Mouse (Mus musculus) intestine, postnatal 0 days (tissue): ENCODE measurements at regions not wholly inside any gene's neighbourhood (a gene's known extent, or its start where the extent isn't known, plus 50 kb on each side); places are given as distances from the start of the nearest gene placed in this dataset.

Source experiments
- ATAC-seq: fragments of 200-750 bp; cut with Nextera tagmentation; 2 replicates; pipeline ENCODE4 v1.8.0; 2017; ENCODE audit warnings: mild to moderate bottlenecking, moderate TSS enrichment, moderate library complexity
- H3K27ac ChIP-seq: fragments of 300-500 bp; sonication (generic); 2 replicates; pipeline ENCODE4 v1.5.1; 2014; ENCODE audit warnings: mild to moderate bottlenecking, low read depth, low read length, moderate library complexity
- H3K27me3 ChIP-seq: fragments of 300-500 bp; sonication (generic); replicated peaks from 2 replicates; pipeline ENCODE4 v1.6.1; 2014; ENCODE audit warnings: low read length, mixed read lengths; ENCODE audit not compliant: control insufficient read depth, insufficient read depth
- H3K36me3 ChIP-seq: fragments of 300-500 bp; sonication (generic); 2 replicates; pipeline ENCODE4 v1.6.1; 2014; ENCODE audit warnings: mild to moderate bottlenecking, moderate library complexity; ENCODE audit not compliant: control insufficient read depth, insufficient read depth
- H3K4me1 ChIP-seq: fragments of 300-500 bp; sonication (generic); replicated peaks from 2 replicates; pipeline ENCODE4 v1.6.1; 2014; ENCODE audit warnings: antibody characterized with exemption, low read length, mixed read lengths; ENCODE audit not compliant: control insufficient read depth, insufficient read depth
- H3K4me2 ChIP-seq: fragments of 300-500 bp; sonication (generic); replicated peaks from 2 replicates; pipeline ENCODE4 v1.6.1; 2014; ENCODE audit warnings: low read depth, mild to moderate bottlenecking, moderate library complexity
- H3K4me3 ChIP-seq: fragments of 300-500 bp; sonication (generic); 2 replicates; pipeline ENCODE4 v1.5.1; 2014; ENCODE audit warnings: low read depth, low read length
- H3K9ac ChIP-seq: fragments of 300-500 bp; sonication (generic); 2 replicates; pipeline ENCODE4 v1.6.1; 2014; ENCODE audit warnings: mild to moderate bottlenecking, low read depth, low read length
- H3K9me3 ChIP-seq: fragments of 300-500 bp; sonication (generic); 2 replicates; pipeline ENCODE4 v1.6.1; 2016; ENCODE audit warnings: mixed run types; ENCODE audit not compliant: control insufficient read depth
- CTCF ChIP-seq: sonication (generic); IDR thresholded peaks from 2 replicates; pipeline ENCODE4 v1.5.1; 2016; ENCODE audit warnings: low read depth, mild to moderate bottlenecking, control low read depth, antibody characterized with exemption, moderate library complexity
- WGBS: fragments of 180-500 bp; shearing (Covaris S2); extraction: QIAGEN DNeasy Blood & Tissue Kit; methylation state at CpG from one replicate; pipeline ENCODE4 v1.1.7; 2014; 5-methylcytosine and 5-hydroxymethylcytosine counted together

DNA sequence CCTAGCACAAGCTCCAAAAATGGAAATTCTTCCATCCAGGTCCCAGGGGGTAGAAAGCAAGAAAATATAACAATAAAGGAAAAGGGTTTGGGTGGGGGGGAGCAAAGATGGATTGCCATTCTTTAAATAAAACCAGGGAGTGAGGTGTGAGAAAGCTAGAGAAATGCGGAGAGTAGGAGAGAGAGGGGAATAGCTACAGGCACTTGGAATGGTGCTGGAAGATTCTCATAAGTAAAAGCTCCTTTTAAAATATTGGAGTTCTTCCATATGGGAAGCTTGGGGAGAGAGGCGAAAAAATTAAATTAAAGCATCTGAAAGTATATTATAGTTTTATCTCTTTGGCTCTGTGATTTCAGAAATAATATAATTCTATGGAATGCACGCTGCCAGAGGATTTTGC lies 328.6 kb downstream of the Rnf144a start:
- Histone ChIP-seq H3K9ac (no peak overlapping the region), H3K27ac (no peak overlapping the region), H3K27me3 (no peaks in the 10 kb centered on the region), H3K9me3 (no peaks in the 10 kb centered on the region), H3K4me3 (no peak overlapping the region), H3K4me1 (no peaks in the 10 kb centered on the region), H3K36me3 (no peaks in the 10 kb centered on the region), H3K4me2 (no peak overlapping the region)
- no peak for TF ChIP-seq CTCF
- 82% methylated on average over 3 of the region's 3 CpGs for WGBS
- no peak for ATAC-seq

DNA sequence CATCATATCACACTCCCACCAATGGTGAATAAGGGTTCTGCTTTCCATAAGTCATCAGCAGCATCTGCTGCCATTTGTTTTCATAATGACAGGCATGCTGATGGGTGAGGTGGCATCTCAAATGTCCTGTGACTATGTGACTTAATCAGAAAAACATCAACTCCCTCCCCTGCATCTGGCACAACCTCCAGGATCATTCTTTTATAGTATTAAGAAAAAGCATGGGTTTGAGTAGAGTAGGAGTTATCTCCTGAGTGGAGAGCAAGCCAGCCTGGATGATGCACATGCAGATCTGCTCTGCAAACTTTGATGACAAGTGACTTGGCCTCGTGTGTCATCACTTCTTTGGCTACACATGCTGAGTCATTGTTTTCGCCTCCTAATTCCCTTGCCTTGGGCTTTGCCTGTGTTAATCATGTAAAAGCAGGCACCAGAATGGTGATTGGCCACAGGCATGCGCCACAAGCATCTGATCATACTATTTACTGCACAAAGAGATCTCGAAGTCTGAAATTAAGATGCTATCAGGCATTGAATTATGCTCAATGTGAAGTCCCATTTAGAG lies 335.9 kb downstream of the Rnf144a start:
- TF ChIP-seq CTCF = no peak
- Histone ChIP-seq H3K27ac (no peak overlapping the region), H3K4me2 (no peak overlapping the region), H3K9ac (no peak overlapping the region), H3K4me1 (no peaks in the 10 kb centered on the region), H3K36me3 (no peaks in the 10 kb centered on the region), H3K9me3 (no peaks in the 10 kb centered on the region), H3K27me3 (no peaks in the 10 kb centered on the region), H3K4me3 (no peak overlapping the region)
- ATAC-seq = no peak
- WGBS = 67% methylated on average over 4 of the region's 4 CpGs

DNA sequence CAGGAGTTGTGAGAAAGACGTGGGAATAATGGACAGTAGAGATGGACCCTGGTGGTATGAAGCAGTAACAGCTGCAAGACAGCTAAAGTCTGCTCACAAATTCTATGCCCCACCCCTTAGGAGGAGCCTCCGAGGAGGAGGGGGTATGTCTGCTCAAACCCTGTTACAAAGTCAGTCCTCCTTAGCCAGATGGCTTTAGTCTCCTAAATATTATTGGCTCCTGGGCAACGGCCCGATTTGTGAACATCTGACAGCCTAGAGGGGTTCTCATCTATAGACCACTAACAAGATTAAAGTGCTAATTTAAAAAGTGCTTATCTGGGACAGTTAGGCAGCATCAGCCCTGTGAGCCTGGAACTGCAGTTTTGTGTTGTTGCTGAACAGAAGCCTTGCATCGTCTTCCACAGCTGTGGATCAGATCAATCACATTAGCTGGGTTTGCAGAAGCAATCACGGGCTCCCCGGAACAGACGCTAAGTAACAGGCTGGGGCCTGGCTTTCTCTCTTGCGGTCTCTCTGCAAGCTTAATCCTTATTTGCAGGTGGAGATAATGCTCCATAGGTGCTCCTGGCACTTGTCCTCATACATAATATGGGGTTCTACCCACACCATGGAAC lies 339.3 kb downstream of the Rnf144a start:
- no peak for ATAC-seq
- WGBS = 30% methylated on average over 9 of the region's 9 CpGs
- H3K27me3 ChIP-seq = no peaks in the 10 kb centered on the region
- peak; percentile 8; the same call in 1 of the 2 replicates for TF ChIP-seq CTCF
- H3K4me1 ChIP-seq = no peaks in the 10 kb centered on the region
- H3K9me3 ChIP-seq = no peaks in the 10 kb centered on the region
- no peaks in the 10 kb centered on the region for H3K36me3 ChIP-seq
- H3K4me3 ChIP-seq = no peak overlapping the region
- H3K4me2 ChIP-seq = no peak overlapping the region
- H3K9ac ChIP-seq = no peak overlapping the region
- H3K27ac ChIP-seq = no peak overlapping the region

DNA sequence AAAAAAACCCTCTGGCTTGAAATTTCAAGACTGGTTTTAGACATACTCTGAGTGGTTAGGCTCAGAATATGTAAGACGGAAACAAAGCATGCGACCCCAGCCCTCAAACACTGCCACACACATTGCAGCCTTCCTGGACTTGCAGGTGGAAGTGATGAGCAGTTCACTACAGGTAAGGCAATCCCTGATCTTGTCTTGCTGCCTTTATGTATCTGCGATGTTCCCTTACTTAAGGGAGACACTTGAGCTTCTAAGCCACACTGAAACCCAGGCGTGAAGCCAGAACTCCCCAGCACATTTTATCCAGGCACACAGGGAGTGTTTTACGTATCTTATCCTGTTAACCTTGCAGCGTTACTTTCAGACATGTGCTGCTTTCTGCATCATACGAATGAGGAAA lies 342.9 kb downstream of the Rnf144a start:
- no peak overlapping the region for H3K4me3 ChIP-seq
- no peak overlapping the region for H3K9ac ChIP-seq
- no peaks in the 10 kb centered on the region for H3K4me1 ChIP-seq
- no peaks in the 10 kb centered on the region for H3K36me3 ChIP-seq
- no peak for ATAC-seq
- no peak for TF ChIP-seq CTCF
- 78% methylated on average over 7 of the region's 7 CpGs for WGBS
- no peak overlapping the region for H3K27ac ChIP-seq
- no peaks in the 10 kb centered on the region for H3K9me3 ChIP-seq
- H3K4me2 ChIP-seq = no peak overlapping the region
- H3K27me3 ChIP-seq = no peaks in the 10 kb centered on the region

- no peak for ATAC-seq
- Histone ChIP-seq H3K4me1 (no peaks in the 10 kb centered on the region), H3K9me3 (no peaks in the 10 kb centered on the region), H3K4me3 (no peak overlapping the region), H3K27ac (no peak overlapping the region), H3K4me2 (no peak overlapping the region), H3K36me3 (no peaks in the 10 kb centered on the region), H3K27me3 (no peaks in the 10 kb centered on the region), H3K9ac (no peak overlapping the region)
- WGBS = 6% methylated on average over 3 of the region's 3 CpGs
- peak; percentile 85 for TF ChIP-seq CTCF
Observed at GRCm38 (mm10) chr12:26071610-26072009, 343.4 kb downstream of the Rnf144a start.

DNA sequence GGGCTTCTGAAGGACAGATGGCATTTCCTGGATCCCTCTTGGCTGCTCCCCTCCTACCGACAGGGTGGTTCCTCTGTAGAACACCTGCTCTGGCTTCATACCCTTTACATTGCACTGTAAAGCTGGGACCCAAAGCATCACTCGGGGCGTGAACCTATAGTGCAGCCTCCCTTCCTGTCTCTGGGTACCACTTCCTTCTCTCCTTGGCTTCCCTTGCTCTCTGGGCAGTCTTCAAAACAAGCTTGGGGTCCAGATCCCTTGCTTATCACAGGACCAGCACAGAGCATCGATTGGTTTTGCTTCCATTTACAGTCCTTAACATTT lies 346.4 kb downstream of the Rnf144a start:
- no peaks in the 10 kb centered on the region for H3K27me3 ChIP-seq
- 34% methylated on average over 4 of the region's 4 CpGs for WGBS
- H3K4me2 ChIP-seq = no peak overlapping the region; the same call in 1 of the 2 replicates
- H3K9ac ChIP-seq = no peak overlapping the region
- no peak for ATAC-seq
- no peaks in the 10 kb centered on the region for H3K36me3 ChIP-seq
- no peaks in the 10 kb centered on the region for H3K9me3 ChIP-seq
- no peak for TF ChIP-seq CTCF
- no peak overlapping the region for H3K4me3 ChIP-seq
- H3K4me1 ChIP-seq = no peaks in the 10 kb centered on the region
- H3K27ac ChIP-seq = no peak overlapping the region
